Mouse (Mus musculus): ENCODE data around the gene C530008M17Rik. TPM values are rescaled to one million over a fixed set of nuclear protein-coding genes. Genes with fewer than 3 reads are reported as not detected.

C530008M17Rik gene
- polyA plus RNA-seq, 1 experiment, result 26.5 TPM

DNA sequence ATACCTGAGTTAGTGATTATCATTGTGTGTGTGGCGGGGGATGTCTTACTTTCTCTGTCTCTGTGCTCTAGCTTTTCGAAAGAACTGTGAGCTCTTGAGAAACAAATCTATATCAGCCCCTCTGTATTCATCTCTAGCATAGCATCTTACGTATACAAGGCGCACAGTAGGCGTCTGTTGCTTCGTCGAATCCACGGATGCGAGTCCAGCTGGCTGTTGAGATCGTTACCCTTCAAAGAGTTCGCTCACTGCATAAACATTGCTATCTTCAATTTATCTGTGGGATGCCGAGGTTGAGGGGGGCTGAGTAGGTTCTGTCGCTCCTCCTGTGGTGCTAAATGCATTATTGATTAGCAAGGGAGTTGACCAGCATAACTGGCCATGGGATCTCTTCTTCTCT lies 125.6 kb downstream of the C530008M17Rik start:
- TF ChIP-seq CTCF (IDR thresholded peaks at IDR 0.05; ENCODE audit: extremely low read depth, insufficient read depth, low read length) (no peak), POLR2A (IDR thresholded peaks at IDR 0.05; ENCODE audit: extremely low read depth, insufficient read depth, low read length) (no peak)
- peaks cover 4% of the 10 kb centered on the region; the same call in 1 of the 2 replicates for H3K4me1 ChIP-seq (ENCODE audit: control insufficient read depth, insufficient read depth, low read length)
- H3K27ac ChIP-seq (ENCODE audit: insufficient read depth, low read length), result no peak overlapping the region
- H3K4me3 ChIP-seq (ENCODE audit: insufficient read depth, low read length), result no peak overlapping the region

DNA sequence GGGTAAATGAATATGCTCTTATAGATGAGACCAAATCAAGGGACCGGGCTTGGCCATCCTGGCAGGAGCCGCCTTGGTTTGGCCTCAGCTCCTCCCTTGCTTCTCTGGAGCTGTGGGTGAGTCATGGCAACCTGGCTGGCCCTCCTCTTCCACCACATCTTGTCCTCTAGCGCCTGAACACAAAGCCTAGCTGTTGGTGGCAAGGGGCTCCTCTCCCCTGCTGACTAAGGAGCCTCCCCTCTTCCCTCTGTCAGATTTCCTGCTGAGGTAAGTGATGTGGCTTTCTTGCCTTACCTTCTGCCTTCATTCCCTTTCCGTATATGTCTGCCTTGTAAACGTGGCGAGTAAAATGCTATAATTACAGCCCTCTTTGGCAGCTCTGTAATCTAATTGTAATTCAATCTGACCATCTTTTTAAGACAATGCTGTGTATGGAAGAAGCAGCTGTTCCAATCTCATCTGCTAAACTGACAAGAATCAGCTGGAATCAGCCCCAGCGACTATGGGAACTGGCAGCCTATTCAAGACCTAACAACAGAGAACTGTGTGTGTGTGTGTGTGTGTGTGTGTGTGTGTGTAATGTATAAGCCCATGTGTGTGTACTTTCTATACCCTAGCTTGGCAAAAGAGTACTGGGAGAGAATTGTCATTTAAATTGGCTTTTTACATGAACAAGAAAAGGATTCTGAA lies 126.2 kb downstream of the C530008M17Rik start:
- H3K4me1 ChIP-seq (ENCODE audit: control insufficient read depth, insufficient read depth, low read length), result peaks cover 4% of the 10 kb centered on the region; the same call in 1 of the 2 replicates
- TF ChIP-seq CTCF (IDR thresholded peaks at IDR 0.05; ENCODE audit: extremely low read depth, insufficient read depth, low read length) (no peak), POLR2A (IDR thresholded peaks at IDR 0.05; ENCODE audit: extremely low read depth, insufficient read depth, low read length) (no peak)
- no peak overlapping the region for H3K4me3 ChIP-seq (ENCODE audit: insufficient read depth, low read length)
- peak overlapping the region; percentile 55; the same call in 1 of the 2 replicates for H3K27ac ChIP-seq (ENCODE audit: insufficient read depth, low read length)

DNA sequence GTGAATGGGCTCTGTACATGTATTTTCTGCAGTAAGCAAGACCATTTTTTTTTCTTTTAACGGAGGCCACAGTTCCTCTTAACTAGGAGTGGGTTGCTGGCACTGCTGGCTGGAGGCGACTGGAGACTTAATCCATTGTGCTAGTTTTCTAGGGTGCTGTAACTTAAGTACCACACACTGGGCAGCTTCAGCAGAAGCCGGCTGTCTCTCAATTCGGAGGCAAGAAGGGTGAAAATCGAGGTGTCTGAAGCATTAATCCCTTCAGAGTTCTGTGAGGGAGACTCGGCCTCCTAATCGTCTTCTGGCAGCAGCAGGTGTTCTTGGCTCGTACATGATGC lies 126.8 kb downstream of the C530008M17Rik start:
- H3K27ac ChIP-seq (ENCODE audit: insufficient read depth, low read length), result no peak overlapping the region

DNA sequence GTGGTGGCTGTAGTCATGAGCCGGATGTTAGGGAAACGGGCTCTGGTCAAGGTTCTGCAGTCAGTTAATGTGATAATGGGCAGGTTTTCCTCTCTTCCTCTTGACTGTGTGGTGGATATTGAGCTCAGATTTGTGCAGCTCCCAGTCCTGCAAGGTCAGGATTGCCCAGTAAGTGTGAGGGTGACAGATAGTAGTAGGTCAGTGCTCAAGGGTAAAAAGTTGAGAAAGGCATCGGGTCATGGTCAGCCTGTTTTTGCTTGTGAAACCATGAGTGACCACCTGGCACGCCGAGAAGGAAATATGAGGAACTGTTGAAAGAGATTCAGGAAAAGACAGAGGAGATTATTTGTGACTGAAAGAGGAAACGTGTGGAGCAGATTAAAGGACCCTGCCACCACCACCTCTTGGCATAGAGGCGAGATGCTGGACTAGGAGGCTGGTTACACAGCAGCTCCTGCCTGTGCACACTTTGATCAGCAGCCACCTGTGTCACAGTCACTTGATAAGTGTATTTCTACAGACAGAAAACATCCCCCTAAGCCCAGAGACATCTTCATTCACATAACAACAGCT lies 127.9 kb downstream of the C530008M17Rik start:
- H3K4me3 ChIP-seq (ENCODE audit: insufficient read depth, low read length), result no peak overlapping the region
- peaks cover 4% of the 10 kb centered on the region; the same call in 1 of the 2 replicates for H3K4me1 ChIP-seq (ENCODE audit: control insufficient read depth, insufficient read depth, low read length)
- no peak overlapping the region for H3K27ac ChIP-seq (ENCODE audit: insufficient read depth, low read length)
- TF ChIP-seq POLR2A (IDR thresholded peaks at IDR 0.05; ENCODE audit: extremely low read depth, insufficient read depth, low read length) (no peak), CTCF (IDR thresholded peaks at IDR 0.05; ENCODE audit: extremely low read depth, insufficient read depth, low read length) (no peak)

More for the DNA sequence above, 126.8 kb downstream of the C530008M17Rik start:
- Histone ChIP-seq H3K4me3 (ENCODE audit: insufficient read depth, low read length) (no peak overlapping the region), H3K4me1 (ENCODE audit: control insufficient read depth, insufficient read depth, low read length) (peaks cover 4% of the 10 kb centered on the region; the same call in 1 of the 2 replicates)
- TF ChIP-seq POLR2A (IDR thresholded peaks at IDR 0.05; ENCODE audit: extremely low read depth, insufficient read depth, low read length) (no peak), CTCF (IDR thresholded peaks at IDR 0.05; ENCODE audit: extremely low read depth, insufficient read depth, low read length) (no peak)

DNA sequence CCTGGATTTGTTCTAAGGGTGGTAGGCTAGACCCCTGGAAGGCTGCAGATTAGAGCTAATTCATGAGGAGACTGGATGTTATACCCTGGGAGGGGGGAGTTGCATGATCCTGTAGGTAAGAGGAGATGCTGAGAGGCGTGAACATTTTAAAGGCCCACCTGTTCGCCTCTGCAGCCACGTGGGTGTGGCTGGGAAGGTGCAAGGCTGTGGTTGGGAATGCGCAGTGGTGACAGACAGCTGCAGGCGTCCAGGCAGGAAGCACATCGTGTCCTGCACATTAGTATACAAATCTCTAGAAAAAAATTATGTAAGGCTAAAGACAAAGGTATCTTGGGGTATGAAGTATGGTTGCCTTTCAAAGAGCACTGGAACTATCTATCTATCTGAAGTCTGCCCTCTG lies 128.7 kb downstream of the C530008M17Rik start:
- Histone ChIP-seq H3K4me1 (ENCODE audit: control insufficient read depth, insufficient read depth, low read length) (peaks cover 4% of the 10 kb centered on the region; the same call in 1 of the 2 replicates), H3K4me3 (ENCODE audit: insufficient read depth, low read length) (no peak overlapping the region), H3K27ac (ENCODE audit: insufficient read depth, low read length) (no peak overlapping the region)
- TF ChIP-seq POLR2A (IDR thresholded peaks at IDR 0.05; ENCODE audit: extremely low read depth, insufficient read depth, low read length) (no peak), CTCF (IDR thresholded peaks at IDR 0.05; ENCODE audit: extremely low read depth, insufficient read depth, low read length) (no peak)

DNA sequence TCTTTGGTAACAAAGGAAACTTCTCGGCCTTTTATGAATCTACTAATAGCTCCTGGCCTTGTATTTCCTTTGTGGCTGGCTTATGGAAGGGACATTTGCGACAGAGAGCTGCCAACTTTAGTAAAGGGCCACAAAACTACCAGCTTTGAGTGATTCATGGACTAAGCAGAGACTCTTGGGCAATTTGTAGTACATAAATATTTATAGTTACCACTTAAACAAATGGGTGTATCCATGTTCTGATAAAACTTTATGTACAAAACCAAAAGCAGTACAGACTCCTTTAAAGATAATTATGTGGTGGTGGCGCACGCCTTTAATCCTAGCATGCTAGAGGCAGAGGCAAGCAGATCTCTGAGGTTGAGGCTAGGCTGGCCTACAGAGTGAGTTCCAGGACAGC lies 133.6 kb downstream of the C530008M17Rik start:
- TF ChIP-seq CTCF (IDR thresholded peaks at IDR 0.05; ENCODE audit: extremely low read depth, insufficient read depth, low read length) (no peak), POLR2A (IDR thresholded peaks at IDR 0.05; ENCODE audit: extremely low read depth, insufficient read depth, low read length) (no peak)
- H3K27ac ChIP-seq (ENCODE audit: insufficient read depth, low read length), result no peak overlapping the region
- H3K4me1 ChIP-seq (ENCODE audit: control insufficient read depth, insufficient read depth, low read length), result no peaks in the 10 kb centered on the region
- no peak overlapping the region for H3K4me3 ChIP-seq (ENCODE audit: insufficient read depth, low read length)

DNA sequence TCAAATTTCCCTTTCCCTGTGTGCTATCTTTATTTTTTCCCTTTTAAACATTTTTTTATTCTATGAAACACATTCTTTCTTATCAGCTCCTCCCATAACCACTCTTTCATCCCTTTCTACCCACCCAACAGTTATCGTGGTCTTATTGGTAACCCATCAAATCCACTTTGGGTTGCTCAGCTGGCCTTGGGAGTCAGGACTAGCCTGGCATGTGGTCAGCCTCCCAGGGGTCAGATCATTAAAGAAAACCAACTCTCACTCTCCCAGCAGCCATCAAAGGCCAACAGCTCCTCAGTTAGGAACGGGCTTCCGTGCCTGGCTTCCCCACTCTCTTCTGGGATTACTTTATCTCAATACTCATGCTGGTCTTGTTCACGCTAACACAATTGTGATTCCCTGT lies 135.0 kb downstream of the C530008M17Rik start:
- no peaks in the 10 kb centered on the region for H3K4me1 ChIP-seq (ENCODE audit: control insufficient read depth, insufficient read depth, low read length)
- H3K27ac ChIP-seq (ENCODE audit: insufficient read depth, low read length), result no peak overlapping the region
- H3K4me3 ChIP-seq (ENCODE audit: insufficient read depth, low read length), result no peak overlapping the region
- TF ChIP-seq CTCF (IDR thresholded peaks at IDR 0.05; ENCODE audit: extremely low read depth, insufficient read depth, low read length), result no peak
- TF ChIP-seq POLR2A (IDR thresholded peaks at IDR 0.05; ENCODE audit: extremely low read depth, insufficient read depth, low read length), result no peak

DNA sequence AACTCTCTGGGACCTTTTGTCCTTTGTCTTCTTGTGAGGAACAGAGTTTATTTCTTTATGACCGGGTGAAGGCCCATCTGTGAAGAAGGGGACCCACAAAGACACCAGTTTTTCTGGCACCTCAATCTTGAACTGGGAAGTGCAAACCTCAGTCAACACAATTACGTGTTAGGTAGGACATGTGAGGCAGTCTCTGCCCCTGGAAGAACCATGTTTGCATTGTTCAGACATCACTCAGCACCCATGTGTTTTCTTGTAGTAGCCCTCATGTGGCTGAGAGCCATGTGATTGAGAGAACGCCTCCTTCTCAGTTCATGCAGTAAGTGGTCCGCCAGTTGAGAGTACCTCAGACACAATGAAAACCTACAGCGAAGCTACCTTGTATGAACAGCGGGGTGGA lies 136.4 kb downstream of the C530008M17Rik start:
- Histone ChIP-seq H3K27ac (ENCODE audit: insufficient read depth, low read length) (no peak overlapping the region), H3K4me3 (ENCODE audit: insufficient read depth, low read length) (no peak overlapping the region), H3K4me1 (ENCODE audit: control insufficient read depth, insufficient read depth, low read length) (no peaks in the 10 kb centered on the region)
- TF ChIP-seq POLR2A (IDR thresholded peaks at IDR 0.05; ENCODE audit: extremely low read depth, insufficient read depth, low read length), result no peak
- no peak for TF ChIP-seq CTCF (IDR thresholded peaks at IDR 0.05; ENCODE audit: extremely low read depth, insufficient read depth, low read length)

DNA sequence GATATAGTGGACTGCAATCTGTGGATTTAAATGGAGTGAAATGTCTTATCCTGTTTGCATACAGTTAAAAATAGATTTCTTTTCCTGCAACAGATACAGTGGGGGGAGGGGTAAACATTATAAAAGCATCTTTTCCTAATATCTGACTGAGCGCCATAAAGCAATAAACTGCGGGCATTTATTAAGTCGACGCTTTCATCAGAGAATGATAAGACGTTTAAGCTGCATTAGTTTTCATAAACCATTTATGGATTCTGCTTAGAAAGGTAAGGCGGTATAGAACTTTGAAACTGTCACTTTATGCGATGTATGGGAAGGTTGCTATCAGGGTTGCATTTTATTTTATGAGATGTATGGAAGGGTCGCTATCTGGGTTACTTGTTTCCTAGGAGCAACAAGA lies 141.7 kb downstream of the C530008M17Rik start:
- H3K4me1 ChIP-seq (ENCODE audit: control insufficient read depth, insufficient read depth, low read length), result no peaks in the 10 kb centered on the region
- TF ChIP-seq POLR2A (IDR thresholded peaks at IDR 0.05; ENCODE audit: extremely low read depth, insufficient read depth, low read length) (no peak), CTCF (IDR thresholded peaks at IDR 0.05; ENCODE audit: extremely low read depth, insufficient read depth, low read length) (no peak)
- no peak overlapping the region for H3K4me3 ChIP-seq (ENCODE audit: insufficient read depth, low read length)
- no peak overlapping the region for H3K27ac ChIP-seq (ENCODE audit: insufficient read depth, low read length)

DNA sequence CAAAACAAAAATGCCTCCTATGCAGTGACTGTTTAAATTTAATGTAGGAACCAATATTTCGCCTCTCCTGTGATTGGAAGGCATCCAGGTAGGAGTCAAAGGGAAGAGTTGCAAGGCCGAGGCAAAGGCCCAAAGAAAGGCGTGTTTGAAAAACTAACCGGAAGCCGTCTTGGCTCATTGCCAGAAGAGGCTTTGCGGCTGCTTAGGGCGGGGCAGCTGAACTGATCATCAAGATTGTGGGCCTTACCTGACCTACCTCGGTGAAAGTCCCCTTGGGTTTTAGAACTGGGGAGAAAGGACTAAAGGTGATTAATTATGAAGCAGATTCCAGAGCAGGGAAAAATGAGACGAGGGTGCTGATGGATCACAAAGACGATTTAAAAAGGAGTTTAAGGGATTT lies 143.2 kb downstream of the C530008M17Rik start:
- H3K4me3 ChIP-seq (ENCODE audit: insufficient read depth, low read length), result no peak overlapping the region
- no peak for TF ChIP-seq CTCF (IDR thresholded peaks at IDR 0.05; ENCODE audit: extremely low read depth, insufficient read depth, low read length)
- no peak for TF ChIP-seq POLR2A (IDR thresholded peaks at IDR 0.05; ENCODE audit: extremely low read depth, insufficient read depth, low read length)

More for the DNA sequence above, 143.2 kb downstream of the C530008M17Rik start:
- Histone ChIP-seq H3K27ac (ENCODE audit: insufficient read depth, low read length) (no peak overlapping the region), H3K4me1 (ENCODE audit: control insufficient read depth, insufficient read depth, low read length) (no peaks in the 10 kb centered on the region)

Measured in cortical plate, adult 2 months (tissue).